ENCODE assay signal across 10 mouse cellular contexts in genomic region chr10:111945563-111945962, GRCm38 (mm10).
"Had no signal": no experiment of that assay in that cellular context is flagged by ENCODE, and none has a peak within 500 bp of the region (broad histone marks: within the 10 kb centered on the region; RNA-seq: fewer than 3 reads in every experiment).

No protein-coding gene starts in this region.

- DNase-seq: kidney, adult 2 months; kidney, postnatal 25 days; layer of hippocampus, adult 9-11 months; liver, embryonic 13.5 days; lung, adult 2 months; right cerebral cortex, adult 18-20 months; right cerebral cortex, postnatal 25 days; thymus, postnatal 25 days had no signal

- ATAC-seq: intestine, postnatal 0 days; midbrain, embryonic 15.5 days had no signal
